Mouse (Mus musculus): Measurements from ENCODE around the gene Fam131c.

DNA sequence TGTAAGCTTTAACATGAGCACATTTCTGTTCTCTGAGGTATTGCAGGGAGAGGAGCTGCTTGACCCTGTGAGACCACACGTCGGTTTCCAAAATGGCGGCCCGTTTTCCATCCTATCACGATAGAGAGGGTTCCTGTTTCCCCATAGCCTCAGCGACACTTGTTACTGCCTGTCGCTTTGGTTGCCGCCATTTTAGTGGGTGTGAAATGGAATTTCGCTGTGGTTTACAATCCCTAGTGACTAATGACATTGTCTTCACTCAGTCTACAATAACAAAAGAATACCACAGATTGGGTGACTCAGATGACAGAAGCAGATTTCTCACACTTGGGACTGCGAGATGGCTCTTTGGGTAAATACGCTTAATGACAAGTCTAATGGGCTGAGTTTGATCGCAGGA is 22.8 kb upstream of the Fam131c start:
- TF ChIP-seq CTCF (conservative IDR thresholded peaks at IDR 0.05 in 1 of 2, IDR thresholded peaks at IDR 0.05 in 1 of 2; ENCODE audit: low read depth in 2 of 2, low read length in 2 of 2) = no peak
- TF ChIP-seq MYC (IDR thresholded peaks at IDR 0.05; ENCODE audit: low read depth, low read length) = no peak
- TF ChIP-seq POLR2A (IDR thresholded peaks at IDR 0.05; ENCODE audit: low read depth, low read length) = no peak
- TF ChIP-seq MAFK (IDR thresholded peaks at IDR 0.05; ENCODE audit: insufficient replicate concordance, low read length) = no peak
- no peak for TF ChIP-seq USF2 (conservative IDR thresholded peaks at IDR 0.05; ENCODE audit: low read depth, low read length)
- TF ChIP-seq NELFE (IDR thresholded peaks at IDR 0.05; ENCODE audit: low read depth, low read length) = no peak
- TF ChIP-seq PAX5 (IDR thresholded peaks at IDR 0.05; ENCODE audit: low read length) = no peak
- TF ChIP-seq UBTF (IDR thresholded peaks at IDR 0.05; ENCODE audit: low read depth, low read length) = no peak
- no peak for TF ChIP-seq SMC3 (IDR thresholded peaks at IDR 0.05; ENCODE audit: low read depth, low read length)
- no peak for TF ChIP-seq MXI1 (IDR thresholded peaks at IDR 0.05; ENCODE audit: low read depth, low read length)
- TF ChIP-seq HCFC1 (IDR thresholded peaks at IDR 0.05; ENCODE audit: low read depth, low read length) = no peak
- TF ChIP-seq CHD1 (IDR thresholded peaks at IDR 0.05; ENCODE audit: low read depth, low read length) = no peak

Data from CH12.LX (cell line).